Mouse (Mus musculus) bone marrow macrophage, adult 2 months (primary cell): Measurements from ENCODE around the gene Prkaa2.

ENCODE experiments used
- CTCF ChIP-seq: IDR thresholded peaks from 2 replicates; pipeline ENCODE4 v1.5.1; 2012; ENCODE audit warnings: low read depth, mild to moderate bottlenecking, low read length, moderate library complexity
- POLR2A ChIP-seq: IDR thresholded peaks from 2 replicates; pipeline ENCODE4 v1.6.1; 2012; ENCODE audit warnings: mild to moderate bottlenecking, low read depth, low read length, borderline replicate concordance

DNA sequence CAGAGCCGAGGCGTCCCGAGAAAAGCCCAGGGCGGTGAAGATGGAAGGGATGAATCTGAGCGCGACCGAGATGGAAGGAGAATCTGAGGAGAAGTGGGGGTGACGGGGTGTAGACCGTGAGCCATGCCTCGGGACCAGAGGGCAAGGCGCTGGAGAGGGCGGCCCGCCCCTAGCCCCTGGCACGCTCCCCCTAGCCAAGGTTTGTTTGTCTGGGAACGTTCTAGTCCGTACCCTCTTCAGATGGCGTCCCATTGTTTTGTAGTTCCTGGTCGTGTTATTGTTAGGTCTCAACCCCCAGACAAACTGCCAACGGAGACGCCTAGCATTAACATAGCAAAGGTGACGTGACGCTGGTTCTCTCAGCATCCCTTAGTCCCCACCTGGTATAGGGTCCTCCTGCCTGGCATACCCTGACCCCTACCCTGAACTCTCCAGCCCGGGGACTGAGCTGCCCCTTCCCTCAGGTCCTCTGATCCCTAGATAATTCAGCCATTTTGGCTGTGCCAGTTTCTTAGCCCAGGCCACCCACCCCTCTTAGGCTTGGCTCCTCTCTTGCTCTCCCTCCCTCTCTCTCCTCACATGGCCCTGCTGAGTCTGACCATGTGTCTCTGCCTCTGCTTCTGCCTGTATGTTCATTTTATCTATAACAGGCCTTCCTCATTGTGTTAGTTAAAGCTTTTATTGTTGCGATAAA is 447 bp upstream of the Prkaa2 start:
- TF ChIP-seq POLR2A: no peak
- no peak for TF ChIP-seq CTCF
